Mouse (Mus musculus) cerebellum, adult 11 months (tissue): ENCODE data around the gene Akr1b3.
A peak's percentile ranks its signal among the peaks of the same experiment; 100 is the strongest.

Source experiments
- DNase-seq: peaks from one replicate; pipeline ENCODE4 v3.0.0; 2022

Akr1b3 gene

DNA sequence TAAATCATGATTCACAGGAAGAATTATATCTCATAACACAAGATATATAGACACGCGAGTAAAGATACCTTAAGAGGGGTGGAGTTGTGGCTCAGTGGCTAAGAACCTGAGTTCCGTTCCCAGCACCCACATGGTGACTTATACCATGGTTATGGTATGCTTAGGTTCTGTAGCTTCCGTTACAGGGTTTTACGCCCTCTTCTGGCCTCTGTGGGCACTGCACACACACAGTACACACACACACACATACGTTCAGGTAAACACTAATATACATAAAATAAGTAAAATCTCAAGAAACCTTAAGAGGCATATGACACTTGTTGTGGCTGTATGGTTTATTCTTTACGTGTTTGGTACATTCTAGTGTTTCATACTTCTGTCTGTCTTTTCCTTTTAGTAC, 4.8 kb upstream of the Akr1b3 start:
- no peak for DNase-seq

DNA sequence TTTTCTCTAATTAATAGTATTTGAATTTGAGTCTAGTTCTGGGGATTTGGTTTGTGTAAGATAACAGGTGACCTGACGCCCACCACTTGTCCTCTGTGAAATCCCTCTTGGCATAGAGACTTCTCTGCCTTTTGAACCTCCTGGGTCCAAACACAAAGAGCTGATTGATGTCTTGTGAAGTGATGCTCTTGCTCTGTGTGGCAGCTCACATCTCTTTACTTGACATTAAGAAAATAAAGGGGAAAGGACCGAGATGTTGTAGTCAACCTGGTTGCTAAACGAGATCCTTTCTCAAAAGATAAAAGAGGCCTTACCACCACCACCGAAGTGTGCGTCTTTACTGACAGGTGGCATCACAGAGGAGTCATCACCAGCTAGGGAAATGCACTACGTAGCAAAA, 1.4 kb upstream of the Akr1b3 start:
- no peak for DNase-seq

DNA sequence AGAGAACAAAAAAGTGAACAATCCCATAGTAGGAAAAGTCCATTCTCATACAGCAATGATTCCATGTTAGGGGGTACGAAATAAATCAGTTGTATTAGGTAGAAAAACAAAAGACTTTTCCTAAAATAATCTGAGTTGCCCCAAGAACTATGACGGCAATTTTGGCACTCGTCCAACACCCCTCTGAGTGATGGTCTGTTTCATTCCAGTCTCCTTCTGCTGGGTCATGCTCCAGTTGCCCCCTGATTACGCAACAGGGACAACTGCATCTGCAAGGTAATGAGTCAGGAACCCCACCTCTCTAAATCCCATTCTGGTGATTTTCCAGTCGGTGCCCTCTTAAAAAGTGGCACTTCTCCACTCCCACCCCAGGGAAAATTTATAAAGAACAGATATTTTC, 894 bp upstream of the Akr1b3 start:
- peak; percentile 21 for DNase-seq

DNA sequence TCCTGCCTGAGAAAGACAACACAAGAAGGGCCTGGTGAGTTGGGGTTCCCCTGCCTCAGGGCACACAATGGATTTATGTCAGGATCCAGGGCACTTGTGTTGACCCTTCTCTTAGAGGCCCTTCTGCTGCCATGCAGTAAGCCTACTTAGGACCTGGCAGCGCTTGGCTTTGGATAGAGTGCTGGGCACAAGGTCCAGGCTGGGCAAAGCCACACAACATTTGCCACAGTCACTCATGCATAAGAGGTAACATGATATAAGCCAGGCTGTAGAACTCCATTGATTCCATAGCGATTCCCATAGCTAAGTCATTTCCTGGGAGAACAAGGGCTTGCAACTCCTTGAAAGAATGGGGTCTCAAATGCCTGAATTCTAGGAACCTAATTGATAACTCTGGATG, 3.4 kb downstream of the Akr1b3 start:
- DNase-seq: no peak

DNA sequence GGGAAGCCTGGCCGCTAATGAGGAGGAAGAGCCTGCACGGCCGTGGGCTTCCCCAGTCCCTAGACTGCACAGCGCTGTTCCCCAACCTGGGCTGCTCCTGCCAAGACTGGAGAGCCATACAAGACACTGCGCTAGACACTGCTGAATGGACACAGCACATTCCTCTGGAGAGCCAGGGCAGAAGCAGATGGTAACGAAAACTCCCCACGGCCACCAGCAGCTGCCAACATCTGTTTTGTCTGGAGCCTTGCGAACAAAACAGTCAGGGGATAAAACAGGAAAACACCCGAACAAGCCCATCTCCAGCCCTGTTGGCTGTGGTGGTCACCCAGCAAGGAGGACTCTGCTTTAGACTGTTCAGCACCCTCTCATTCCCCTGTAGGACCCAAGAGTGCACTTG, 3.9 kb downstream of the Akr1b3 start:
- no peak for DNase-seq

DNA sequence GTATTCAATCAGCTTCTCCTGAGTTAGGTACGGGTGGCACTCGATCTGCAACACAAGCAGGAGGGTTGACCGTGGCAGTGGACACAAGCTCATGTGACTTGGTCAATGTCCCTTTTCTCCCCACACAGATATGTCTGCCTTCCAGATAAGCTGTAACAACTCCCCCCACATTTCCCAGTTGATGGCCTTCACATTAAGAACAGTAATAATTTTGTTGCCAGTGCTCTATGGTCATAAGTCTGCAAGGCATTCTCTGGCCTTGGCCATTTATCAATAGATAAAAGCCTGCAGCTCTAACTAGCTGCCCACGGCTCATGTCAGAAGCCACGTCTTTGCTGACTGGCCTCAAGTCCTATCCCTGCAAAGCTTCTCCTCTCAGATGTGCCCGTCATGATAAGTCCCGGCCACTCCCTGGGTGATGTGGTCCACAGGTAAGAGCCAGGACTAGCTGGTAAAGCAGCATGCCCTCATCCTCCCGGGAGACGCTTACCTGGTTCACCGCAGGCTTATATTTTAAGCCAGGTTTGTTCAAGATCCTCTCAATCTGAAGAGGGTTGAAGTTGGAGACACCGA, 7.2 kb downstream of the Akr1b3 start:
- DNase-seq: no peak

DNA sequence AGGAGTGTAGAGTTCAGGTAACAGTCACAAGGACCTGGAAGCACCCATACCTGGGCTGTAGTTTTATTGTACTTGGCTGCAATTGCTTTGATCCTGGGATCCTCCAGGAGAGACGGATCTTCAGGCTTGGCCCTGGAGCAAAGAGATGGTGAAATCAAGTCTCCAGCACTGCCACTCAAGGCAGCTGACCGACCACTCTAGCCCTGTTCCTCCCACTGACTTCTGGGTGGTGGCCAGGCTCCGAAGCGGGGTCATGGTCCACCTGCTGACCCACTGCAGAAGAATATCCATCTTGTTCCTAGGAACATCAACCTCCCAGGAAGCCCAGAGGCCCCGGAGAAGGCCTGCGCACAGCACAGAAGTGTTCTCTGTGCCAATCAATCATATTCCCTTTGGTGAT, 7.8 kb downstream of the Akr1b3 start:
- DNase-seq: no peak

DNA sequence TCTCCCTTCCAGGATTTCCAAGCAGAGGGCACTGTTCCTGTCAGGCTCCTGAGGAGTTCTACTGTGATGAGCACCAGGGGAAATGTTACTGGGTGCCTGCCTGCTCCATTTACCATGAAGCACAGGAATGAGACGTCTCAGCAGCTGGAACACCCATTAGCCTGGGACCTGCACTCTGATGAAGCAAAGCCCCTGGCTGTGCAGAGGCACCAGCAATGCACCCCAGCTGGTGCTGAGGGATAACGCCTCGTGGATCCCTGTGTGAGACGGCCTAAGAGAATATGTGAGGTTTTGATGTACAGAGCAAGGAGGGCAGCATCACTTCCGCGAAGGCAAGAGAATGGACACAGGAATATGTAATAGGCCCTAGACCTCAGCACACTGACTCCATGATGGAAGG, 10.5 kb downstream of the Akr1b3 start:
- no peak for DNase-seq

DNA sequence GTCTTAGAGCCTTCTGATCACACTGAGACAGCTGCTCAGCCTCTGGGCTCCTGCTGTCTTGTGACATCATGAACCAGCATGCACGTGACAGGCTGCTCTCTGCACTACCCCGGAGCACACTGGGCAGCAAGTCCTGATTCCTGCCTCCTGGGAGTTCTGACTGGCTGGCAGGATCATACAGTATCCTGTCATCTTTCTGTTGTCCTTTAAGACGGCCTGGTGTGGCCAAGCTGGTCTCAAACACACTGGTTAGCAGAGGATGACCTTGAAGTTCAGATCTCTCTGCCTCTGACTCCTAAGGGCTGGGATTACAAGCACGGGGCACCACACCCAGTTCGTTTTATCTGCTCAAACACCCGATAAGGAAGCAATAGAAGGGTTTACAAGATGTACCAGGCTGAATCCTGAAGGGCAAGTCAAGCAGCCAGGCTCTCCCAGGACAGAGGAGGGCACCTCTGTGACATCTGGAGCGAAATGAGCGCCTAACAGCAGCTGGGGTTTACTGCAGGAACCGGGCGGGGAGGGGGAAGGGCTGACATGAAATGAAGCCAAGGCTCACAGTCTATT, 12.5 kb downstream of the Akr1b3 start:
- DNase-seq: no peak

DNA sequence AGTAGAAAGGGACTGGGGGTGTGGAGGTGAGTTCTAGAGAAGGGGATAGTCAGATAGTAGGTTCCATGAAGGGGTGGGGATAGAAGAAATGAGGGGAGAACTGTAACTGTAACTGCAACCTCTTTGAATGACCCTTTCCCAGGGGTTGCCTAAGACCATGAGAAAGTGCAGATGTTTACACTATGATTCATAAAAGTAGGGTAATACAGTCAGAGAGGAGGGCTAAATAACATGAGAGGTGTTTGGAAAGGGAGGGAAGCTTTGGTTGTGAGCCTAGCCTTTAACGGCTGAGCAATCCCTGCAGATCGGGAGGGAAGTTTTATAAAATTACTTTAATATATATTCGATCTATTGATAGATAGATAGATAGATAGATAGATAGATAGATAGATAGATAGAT, 20.2 kb downstream of the Akr1b3 start:
- DNase-seq: no peak

DNA sequence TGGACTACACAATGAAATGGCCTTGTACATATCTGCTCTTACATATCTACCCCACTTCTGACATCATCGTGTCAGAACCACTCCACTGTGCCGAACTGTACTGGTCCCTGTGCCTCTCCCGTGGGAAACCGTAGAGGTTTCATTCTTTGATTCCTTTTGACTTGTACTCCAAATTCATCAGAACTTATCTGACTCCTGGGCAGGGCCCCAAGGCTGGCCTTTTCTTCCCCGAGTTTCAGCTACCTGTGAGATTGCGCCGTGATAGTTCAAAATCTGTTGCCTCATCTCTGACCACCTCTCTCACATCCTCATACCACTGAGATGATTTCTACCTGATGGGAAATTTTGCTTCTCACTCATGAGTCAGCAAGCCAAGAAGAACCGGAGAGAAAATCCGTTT, 21.8 kb downstream of the Akr1b3 start:
- DNase-seq: no peak

DNA sequence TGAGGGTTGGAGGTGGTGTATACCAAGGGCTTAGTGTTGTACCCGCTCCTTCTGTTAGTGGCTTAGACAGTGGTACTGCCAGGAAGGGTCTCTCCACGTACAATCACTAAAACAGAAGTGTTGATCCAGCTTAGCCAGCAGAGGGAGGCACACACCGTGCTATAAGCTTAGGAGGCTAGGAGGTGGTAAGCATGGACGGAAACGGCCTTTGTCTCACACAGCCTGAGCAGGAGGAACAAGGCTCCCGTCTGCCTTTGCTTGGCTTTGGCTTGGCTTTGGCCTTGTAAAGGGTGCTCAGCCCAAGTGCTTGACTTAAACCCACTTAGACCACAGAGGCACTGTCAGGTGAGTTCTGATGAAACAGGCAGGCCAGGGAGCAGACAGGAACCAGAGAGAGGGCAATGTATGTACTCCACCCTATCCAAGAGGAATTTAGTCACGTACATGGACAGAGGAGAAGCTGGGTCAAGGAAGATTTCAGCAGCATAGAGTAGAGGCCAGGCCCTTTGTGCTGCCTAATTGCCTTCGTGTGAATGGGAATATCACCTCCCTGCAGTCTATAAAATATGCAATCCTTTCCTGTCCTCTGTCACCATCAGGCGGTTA, 24.3 kb downstream of the Akr1b3 start:
- DNase-seq: no peak

DNA sequence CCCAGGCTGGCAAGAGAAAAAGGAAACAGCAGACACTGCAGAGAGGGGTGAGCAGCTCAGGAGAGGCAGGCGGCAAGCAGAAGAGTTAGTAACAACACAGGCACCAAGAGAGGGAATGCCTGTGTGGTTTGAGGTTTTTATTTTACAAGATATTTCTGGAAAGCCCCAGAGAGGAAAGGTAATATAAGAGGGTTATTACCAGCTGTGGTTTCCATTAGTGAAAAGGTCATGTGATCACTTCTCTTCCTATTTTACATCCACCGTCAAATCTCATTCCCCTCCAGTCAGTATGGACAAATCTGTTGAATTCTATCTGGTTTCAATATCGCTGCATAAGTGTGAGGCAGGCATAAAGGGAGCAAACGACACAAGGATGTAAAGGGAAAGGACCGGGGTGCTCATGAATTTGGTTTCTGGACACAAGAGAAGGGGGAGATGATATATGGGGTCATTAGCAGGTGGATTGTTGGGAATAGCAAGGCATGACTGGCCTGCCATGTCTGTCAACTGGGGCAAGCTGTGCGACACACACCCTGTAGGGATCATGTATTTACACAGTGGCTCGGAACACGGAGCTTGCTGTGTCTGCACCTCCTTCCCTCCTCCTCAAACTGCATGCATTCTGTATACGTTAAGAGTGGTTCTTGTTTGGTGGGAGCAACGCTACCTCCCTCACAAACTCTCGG, 24.9 kb downstream of the Akr1b3 start:
- no peak for DNase-seq

DNA sequence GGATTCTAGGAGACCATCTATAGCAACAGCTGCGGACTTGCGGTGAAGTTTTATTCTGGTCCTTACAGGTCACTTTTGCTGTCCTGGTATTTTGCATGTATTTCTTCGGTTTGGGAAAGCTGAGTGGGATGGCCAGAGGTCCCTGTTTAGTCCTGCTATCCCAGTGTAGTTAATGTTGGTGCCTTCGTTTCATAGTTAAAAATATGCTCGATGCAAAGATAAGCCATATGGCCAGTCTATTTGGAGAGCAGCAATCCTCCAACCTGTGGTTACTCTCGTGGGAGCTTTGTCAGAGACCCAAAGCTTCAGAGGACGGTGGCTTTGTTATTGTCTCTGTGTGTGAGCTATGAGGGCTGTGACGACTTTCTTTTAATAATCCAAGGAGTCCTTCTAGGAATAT, 26.6 kb downstream of the Akr1b3 start:
- DNase-seq: no peak

DNA sequence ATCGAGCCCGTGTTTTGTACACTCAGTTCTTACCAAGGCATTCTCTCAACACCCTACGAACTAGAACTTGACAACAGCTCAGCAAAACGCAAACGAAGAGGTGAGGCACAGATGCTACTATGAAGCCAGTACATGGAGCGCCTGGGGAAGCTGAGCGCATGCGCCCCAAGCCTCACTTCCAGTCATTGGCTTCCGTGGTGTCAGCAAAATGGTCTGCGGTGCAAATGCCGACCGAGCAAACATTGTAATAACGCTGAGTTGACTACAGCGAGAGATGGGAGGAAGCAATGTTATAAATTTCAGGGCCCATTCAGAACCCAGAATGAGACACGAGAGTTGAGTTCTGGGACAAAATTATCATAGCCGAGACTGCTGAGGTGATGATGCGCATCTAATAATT, 27.2 kb downstream of the Akr1b3 start:
- no peak for DNase-seq

DNA sequence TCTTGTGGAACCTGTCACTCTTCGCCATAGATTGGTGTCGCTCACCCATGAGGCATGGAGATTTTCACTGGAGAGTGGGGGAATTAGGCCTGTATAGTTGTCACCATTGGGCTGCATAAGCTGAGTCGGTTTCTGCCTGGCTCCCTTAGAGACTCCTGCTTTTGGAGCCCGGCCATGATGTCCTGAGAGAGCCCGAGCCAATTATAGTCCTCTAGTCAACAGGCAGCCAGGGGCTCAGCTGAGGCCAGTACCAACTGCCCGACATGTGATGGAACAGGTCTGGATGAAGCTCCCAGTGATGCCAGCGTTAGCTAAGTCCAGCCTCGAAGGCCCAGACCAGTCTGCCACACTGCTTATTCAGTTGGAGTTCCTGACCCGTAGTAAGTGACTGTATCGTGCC, 29.2 kb downstream of the Akr1b3 start:
- no peak for DNase-seq

DNA sequence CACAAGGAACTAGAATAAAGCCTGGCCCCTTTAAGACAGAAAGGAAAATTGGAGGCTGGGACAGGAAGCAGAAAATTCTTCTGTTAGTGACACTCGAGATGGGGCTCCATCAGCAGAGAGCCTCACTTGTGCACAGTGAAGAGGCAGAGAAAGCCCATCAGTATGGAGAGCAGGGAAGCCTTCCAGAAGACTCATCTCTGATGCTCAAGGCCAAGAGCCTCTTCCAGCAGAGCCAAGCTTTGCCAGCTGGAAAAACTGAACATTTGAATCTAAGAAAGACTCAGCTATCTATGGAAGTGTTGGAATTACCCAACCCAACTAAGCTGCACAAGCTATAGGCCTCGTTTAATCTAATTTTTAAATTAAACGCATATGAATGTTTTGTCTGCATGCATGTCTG, 30.4 kb downstream of the Akr1b3 start:
- DNase-seq: no peak

DNA sequence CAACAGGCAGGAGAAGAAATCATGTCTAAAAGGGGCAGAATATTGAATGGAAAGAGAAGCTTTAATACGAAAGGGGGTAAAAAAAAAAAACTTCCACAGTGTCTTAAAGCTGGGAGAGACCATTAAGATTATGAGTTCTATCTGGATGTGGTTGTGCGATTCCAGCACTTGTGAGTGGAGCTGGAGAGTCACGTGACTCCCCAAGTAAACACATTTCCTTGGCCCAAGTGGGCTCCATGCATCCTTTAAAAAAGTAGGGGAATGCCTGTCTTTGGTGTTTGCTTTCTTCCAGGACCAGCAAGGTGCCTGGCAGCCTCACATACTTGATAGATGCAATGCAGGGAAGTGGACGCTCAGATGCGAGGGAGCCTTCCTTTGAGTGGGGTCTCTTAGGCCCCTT, 38.9 kb downstream of the Akr1b3 start:
- no peak for DNase-seq

DNA sequence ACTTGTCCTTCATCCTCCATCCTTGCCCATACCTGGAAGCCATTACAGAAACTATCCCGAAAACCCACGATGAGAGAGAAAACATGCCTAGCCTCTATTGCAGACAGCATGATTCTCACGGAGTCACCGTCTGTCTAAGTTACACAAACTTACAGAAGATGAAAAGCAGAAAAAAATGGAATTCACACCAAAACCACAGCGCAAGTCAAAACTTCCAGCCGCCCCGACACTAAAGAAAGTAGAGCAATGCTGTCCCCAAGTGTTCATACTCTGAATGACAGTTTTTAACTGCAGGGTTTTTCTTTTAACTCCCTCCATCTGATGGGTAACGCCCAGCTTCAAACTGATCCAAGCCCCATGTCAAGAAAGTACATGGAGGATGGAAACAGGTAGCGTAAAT, 39.6 kb downstream of the Akr1b3 start:
- peak; percentile 19 for DNase-seq

DNA sequence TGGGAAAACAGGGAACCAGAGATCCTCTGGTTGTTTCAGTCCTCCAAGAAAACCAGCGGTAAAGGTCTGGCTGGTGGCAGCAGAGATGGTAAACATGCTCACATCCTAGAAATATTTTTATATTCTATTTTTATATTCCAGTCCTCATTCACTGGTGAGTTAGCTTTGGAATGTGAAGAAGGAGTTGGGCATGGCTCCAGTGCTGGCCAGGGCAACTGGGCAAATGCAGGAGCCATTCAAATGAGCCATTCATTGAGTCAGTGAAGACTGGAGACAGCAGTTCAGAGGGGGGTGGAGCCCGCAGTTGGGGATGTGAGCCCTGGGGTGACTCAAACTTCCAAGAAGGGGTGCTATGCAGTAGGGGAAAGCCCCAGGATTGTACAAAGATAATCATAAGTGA, 42.9 kb downstream of the Akr1b3 start:
- peak; percentile 5 for DNase-seq

DNA sequence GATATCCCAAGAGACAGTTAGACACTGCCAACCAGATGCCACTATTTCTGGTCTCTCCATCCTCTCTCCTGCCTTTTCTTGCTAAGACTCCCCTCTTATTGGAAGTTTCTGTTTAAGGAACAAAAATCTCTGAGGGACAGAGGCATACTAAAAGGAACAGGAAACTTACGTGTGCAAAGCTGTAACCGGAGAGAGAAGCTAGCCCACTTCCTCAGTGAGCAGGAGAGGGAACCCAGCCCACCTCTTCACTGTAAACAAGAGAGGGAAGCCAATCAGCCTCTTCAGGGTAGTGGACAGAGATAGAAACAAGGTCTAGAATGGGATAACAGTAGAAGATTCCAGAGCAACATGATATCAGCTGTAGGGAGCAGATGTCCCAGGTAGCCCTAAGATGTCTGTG, 44.2 kb downstream of the Akr1b3 start:
- no peak for DNase-seq

DNA sequence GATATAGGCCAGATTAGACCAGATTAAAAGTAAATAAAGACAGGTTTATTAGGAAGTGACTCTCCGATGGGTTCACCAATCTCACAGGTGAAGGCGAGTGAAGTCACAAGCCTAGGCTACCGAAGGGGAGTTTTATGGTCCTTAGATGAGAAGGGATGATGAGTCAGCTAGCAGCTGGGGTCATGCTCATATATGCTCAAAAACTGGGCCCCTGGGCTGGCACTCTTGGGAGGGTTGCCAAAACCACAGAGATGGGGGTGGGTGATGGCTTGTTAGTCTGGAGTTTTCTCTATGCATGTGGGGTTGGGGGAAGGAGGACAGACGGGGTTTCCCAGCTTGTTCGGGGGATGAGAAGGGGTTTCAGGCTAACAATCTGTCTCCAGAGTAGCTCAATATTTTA, 44.8 kb downstream of the Akr1b3 start:
- DNase-seq: no peak

DNA sequence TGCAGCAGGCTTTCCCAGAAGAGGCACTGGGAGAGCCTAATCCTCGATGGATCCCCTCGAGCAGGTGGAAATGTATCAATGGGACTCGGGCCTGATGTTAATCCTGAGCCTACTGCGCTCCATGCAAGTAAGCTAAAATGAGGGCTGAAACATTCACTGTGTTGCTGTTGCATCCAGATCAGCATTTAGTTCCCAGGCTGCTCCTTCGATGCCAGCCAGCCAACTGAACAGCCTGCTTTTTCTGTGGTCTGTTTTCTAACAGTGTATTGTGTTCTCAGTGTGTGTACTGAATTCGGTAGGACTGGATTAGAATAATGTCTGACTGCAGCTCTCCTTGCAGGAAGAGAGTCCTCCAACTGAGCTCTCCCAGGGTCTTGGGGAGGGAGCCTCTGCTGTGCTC, 46.6 kb downstream of the Akr1b3 start:
- DNase-seq: no peak

DNA sequence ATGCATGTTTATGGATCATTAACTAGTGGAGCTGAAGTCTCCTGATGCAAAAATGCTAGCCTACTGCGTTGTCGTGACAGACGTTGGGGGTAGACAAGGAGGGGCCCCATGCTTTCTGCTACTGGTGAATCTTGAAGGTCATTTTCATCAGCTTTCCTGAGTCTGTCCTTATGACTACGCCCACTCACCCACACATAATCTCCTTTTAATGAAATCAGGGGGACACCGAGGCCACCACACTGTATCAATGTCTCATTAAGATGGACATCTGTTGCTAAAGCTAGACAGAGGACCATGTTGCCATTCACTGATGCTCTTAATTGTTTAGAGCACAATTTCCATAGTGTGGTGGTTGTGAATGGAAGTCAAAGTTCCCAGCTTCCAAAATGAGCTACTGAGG, 58.7 kb downstream of the Akr1b3 start:
- DNase-seq: no peak
